Mouse (Mus musculus): ENCODE measurements around the gene Fscn1.

DNA sequence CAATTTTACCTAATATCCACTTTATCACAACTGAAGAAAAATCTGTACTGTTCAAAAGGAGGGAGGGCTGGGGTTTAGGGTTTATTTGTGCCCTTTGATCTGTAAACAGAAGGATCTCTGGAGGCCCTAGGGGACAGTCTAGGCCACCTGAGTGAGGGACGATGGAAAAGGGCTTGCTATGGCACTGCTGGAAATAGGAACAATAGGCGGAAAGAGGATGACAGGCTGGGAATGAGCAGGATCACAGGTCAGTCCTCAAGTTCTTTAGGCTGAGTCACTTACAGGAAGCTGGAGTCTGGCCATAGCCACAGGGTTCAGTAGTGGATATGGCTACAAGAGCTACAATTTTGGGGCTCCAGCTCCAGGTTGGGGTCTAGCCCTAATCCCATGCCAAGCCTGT lies 38.0 kb downstream of the Fscn1 start:
- TF ChIP-seq CTCF (IDR thresholded peaks at IDR 0.05; ENCODE audit: low read depth, low read length) (no peak), POLR2A (IDR thresholded peaks at IDR 0.05; ENCODE audit: borderline replicate concordance, low read depth, low read length) (no peak)

All from bone marrow macrophage, adult 2 months (primary cell).